Mouse (Mus musculus) CH12.LX (cell line): Measurements from ENCODE around the gene Slc25a44.

ENCODE experiments used
- CTCF ChIP-seq, 2 experiments: IDR thresholded peaks in 1 of 2; conservative IDR thresholded peaks in 1 of 2; 2 replicates each; pipeline ENCODE4 v1.5.1; 2011 to 2012; ENCODE audit warnings: low read depth in 2 of 2, low read length in 2 of 2, improper control_type of control experiment in 1 of 2, inconsistent platforms in 1 of 2, mild to moderate bottlenecking in 1 of 2, moderate library complexity in 1 of 2
- ETS1 ChIP-seq: conservative IDR thresholded peaks from 2 replicates; pipeline ENCODE4 v1.6.1; 2012; ENCODE audit warnings: low read depth, mild to moderate bottlenecking, inconsistent platforms, low read length, improper control_type of control experiment, moderate library complexity
- JUND ChIP-seq: conservative IDR thresholded peaks from 2 replicates; pipeline ENCODE4 v1.6.1; 2011; ENCODE audit warnings: low read depth, low read length, improper control_type of control experiment
- MAX ChIP-seq: IDR thresholded peaks from 2 replicates; pipeline ENCODE4 v1.6.1; 2011; ENCODE audit warnings: low read length, improper control_type of control experiment
- NELFE ChIP-seq: IDR thresholded peaks from 2 replicates; pipeline ENCODE4 v1.6.1; 2011; ENCODE audit warnings: low read depth, low read length, improper control_type of control experiment
- POLR2A ChIP-seq: IDR thresholded peaks from 2 replicates; pipeline ENCODE4 v1.6.1; 2011; ENCODE audit warnings: low read depth, mild to moderate bottlenecking, improper control_type of control experiment, low read length
- SIN3A ChIP-seq: IDR thresholded peaks from 2 replicates; pipeline ENCODE4 v1.6.1; 2012; ENCODE audit warnings: low read length, improper control_type of control experiment, inconsistent platforms
- TCF12 ChIP-seq: IDR thresholded peaks from 2 replicates; pipeline ENCODE4 v1.6.1; 2014; ENCODE audit warnings: low read depth, mild to moderate bottlenecking, inconsistent platforms, low read length, improper control_type of control experiment
- ZC3H11A ChIP-seq: IDR thresholded peaks from 2 replicates; pipeline ENCODE4 v1.6.1; 2012; ENCODE audit warnings: low read depth, mild to moderate bottlenecking, inconsistent platforms, low read length, improper control_type of control experiment
- ZKSCAN1 ChIP-seq: IDR thresholded peaks from 2 replicates; pipeline ENCODE4 v1.6.1; 2012; ENCODE audit warnings: low read depth, inconsistent platforms, low read length, improper control_type of control experiment, borderline replicate concordance

DNA sequence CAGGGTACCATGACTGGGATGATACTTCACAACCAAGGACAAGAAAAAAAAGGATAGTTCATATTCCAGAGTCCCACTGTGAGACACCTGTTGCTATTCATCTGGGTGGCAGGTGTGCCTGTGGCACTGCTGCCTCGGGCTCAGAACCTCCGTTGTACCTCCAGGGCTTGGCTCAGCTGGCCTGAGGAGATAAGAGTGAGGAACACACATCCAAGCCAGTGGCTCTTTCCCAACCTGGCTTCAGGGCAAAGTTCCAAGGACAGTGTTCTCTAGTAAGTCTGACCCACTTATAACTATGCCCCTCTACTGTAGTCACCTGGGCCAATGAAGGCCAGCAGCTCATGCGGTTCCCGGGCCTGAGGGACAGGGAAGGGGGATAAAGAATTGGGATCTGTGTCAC is 13.3 kb downstream of the Slc25a44 start:
- TF ChIP-seq ETS1: no peak
- TF ChIP-seq JUND: no peak
- TF ChIP-seq ZKSCAN1: no peak
- TF ChIP-seq NELFE: no peak
- no peak for TF ChIP-seq TCF12
- TF ChIP-seq POLR2A: no peak
- TF ChIP-seq SIN3A: no peak
- TF ChIP-seq CTCF (conservative IDR thresholded peaks at IDR 0.05 in 1 of 2, IDR thresholded peaks at IDR 0.05 in 1 of 2; ENCODE audit: low read depth in 2 of 2, low read length in 2 of 2): no peak
- TF ChIP-seq ZC3H11A: no peak
- TF ChIP-seq MAX: no peak
